Mouse (Mus musculus): ENCODE data around the gene Sema6c. TPM values are rescaled to one million over a fixed set of nuclear protein-coding genes. Genes with fewer than 3 reads are reported as not detected.
"Not testable (repeated sequence)": the region's sequence is repeated elsewhere in the genome, so short reads cannot be mapped to it uniquely, and the experiment has no call there.

Gene Sema6c
- total RNA-seq, 1 experiment from 2014 or later = not detected

DNA sequence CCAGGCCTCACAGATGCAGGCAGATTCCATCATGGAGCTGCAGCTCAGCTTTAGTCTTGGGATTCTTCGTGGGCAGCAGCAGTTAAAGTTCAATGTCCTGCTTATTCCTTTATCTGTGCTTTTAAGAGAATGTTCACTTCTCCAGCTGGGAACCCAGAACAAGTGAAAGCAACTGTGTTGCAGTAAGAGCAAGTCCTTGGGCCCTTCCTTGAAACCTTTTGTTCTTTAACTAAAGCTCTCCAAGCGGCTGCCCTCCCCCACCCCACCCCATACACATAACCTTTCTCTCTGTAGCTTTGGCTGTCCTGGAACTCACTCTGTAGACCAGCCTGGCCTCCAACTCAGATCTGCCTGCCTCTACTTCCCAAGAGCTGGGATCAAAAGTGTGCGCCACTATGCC lies 16.2 kb downstream of the Sema6c start:
- no peak for ATAC-seq (replicated peaks; ENCODE audit: insufficient number of reproducible peaks, low FRiP score, low TSS enrichment, poor library complexity, severe bottlenecking)

DNA sequence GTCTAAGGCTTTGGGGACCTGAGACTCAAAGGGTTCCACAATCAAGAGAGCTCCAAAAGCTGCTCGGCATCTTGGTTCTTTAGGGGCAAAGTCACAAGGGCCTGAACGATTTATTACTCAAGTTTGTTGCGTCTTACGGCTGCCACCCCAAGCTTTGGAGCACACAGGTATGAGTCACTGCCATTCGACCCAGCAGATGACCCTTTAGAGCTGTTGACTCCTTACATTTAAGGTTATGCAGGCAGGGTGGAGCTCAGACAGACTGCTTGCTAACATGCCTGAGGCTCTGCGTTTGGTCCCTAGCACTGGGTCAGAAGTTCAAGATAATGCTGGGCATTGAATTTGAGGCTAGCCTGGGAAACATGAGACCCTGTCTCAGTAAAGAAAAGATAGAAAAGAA lies 17.3 kb downstream of the Sema6c start:
- ATAC-seq (replicated peaks; ENCODE audit: insufficient number of reproducible peaks, low FRiP score, low TSS enrichment, poor library complexity, severe bottlenecking) = no peak

DNA sequence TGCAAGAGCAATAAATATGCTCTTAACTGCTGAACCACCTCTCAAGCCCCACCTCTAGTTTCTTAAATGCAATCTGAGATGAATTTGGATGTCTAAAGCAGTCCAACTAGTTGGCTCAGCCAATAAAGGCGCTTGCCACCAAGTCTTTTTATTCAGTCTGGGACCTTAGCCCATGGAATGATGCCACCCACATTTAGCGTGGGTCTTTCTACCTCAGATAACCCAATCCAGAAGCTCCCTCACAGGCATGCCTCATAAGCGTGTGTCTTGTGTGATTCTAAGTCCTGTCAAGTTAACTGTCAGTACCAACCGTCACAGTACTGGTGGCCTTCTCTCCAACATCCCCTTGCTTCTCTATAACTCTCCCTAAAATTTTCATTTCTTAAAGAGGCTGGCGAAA lies 18.7 kb downstream of the Sema6c start:
- no peak for ATAC-seq (replicated peaks; ENCODE audit: insufficient number of reproducible peaks, low FRiP score, low TSS enrichment, poor library complexity, severe bottlenecking)

DNA sequence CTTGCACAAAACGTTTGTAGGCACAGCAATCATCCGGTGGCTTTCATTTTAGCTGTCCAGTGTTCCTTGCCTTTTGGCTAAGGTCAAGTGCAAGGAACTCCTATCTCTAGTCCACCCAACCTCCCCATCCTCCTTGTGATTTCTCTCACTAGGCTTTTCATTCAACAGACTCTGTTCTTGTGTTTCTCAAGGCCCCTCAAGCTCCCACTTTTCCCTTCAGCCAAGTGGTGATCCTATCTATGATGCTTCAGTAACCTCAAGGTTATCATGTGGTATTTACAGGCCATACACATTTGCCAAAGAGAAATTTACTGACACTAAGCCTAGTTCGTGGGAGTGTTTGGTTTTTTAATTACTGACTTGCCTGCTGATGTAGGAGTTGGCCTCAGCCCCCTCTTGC lies 19.6 kb downstream of the Sema6c start:
- ATAC-seq (replicated peaks; ENCODE audit: insufficient number of reproducible peaks, low FRiP score, low TSS enrichment, poor library complexity, severe bottlenecking) = no peak

DNA sequence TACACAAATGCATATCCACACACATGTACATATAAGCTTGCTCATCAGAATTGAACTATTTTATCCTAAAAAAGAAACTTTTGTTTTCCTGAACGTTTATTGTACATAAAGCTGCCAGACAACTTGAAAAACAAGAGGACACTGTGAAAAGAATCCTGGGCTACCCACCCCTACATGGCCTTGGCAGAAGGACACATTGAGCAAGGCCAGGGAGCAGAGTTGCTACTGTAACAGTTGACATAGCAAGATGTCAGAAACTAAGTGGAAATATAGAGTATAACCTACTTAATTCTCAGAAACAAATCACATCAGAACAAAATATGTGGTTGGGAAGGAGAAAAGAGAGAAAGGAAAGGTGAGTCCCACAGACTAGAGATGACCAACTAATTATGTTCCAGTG lies 21.6 kb downstream of the Sema6c start:
- no peak for ATAC-seq (replicated peaks; ENCODE audit: insufficient number of reproducible peaks, low FRiP score, low TSS enrichment, poor library complexity, severe bottlenecking)

DNA sequence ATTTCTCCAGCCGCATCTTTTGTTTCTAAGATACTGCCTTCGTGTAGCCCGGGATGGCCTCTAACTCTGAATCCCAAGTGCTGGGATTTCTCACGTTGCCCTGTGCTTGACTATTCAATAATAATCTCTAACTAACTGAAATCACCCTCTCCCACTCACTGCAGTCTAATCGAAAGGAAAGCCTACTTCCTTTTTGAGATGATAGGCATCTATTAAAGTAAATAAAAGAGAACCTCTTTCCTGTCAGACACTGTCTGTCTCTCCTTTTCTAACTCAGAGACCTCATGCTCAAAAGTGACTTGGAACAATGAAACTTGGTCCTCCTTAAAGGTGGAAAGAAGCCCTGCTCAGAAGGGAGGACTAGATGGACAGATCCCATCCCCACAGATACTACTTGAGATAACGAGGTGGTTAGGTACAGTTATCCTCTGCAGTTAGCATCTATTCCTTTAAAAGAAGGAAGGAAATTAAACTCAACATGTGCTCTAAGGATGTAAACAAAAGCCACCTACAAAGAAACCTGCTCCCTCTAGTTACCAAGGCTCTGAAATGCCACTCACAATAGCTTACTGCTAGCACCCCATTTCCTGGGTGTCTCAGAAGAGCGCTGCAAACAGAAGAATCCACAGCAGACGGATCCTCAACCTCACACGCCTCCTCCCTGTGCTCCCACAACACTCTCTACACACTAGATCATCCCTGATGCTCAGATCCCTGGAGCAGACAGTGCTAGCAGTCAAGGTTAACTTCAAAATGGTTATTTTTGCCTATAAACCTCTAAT lies 24.7 kb downstream of the Sema6c start:
- no peak for ATAC-seq (replicated peaks; ENCODE audit: insufficient number of reproducible peaks, low FRiP score, low TSS enrichment, poor library complexity, severe bottlenecking)

DNA sequence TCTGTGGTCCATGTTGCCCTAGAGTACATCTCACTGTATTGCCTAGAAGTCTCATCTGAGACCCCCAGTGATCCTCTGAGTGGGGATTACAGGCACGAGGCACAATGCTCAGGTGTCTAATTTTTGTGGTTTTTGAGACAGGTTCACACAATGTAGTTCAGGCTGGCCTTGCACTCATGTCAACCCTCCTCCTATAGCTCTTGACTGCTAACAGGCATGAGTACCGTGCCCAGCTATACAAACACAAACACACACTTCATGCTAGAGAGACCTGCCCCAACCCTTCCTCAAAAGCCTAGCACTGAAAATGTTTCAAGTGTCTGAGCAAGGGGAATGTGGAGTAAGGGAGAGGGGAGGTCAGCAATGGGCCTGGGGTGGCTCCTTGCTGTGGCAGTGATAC lies 25.8 kb downstream of the Sema6c start:
- ATAC-seq (replicated peaks; ENCODE audit: insufficient number of reproducible peaks, low FRiP score, low TSS enrichment, poor library complexity, severe bottlenecking) = no peak

DNA sequence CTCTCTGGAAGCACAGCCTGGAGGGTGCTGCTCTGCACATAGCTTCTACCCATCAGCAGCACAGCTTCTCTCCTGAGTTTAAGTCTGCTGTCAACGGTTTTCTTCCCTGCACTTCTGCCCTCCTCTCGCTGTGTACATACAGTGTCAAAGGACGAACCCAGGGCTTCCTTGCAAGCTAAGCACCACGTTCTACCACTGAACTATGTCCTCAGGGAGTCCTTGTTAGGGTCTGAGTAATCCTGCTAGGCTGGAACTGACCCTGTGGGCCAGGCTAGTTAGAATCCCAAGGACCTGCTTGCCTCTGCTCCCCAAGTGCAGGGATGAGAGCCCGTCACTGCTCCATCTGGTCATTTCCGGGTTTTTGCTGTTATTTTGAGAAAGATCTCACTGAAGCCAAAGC lies 26.6 kb downstream of the Sema6c start:
- no peak for ATAC-seq (replicated peaks; ENCODE audit: insufficient number of reproducible peaks, low FRiP score, low TSS enrichment, poor library complexity, severe bottlenecking)

DNA sequence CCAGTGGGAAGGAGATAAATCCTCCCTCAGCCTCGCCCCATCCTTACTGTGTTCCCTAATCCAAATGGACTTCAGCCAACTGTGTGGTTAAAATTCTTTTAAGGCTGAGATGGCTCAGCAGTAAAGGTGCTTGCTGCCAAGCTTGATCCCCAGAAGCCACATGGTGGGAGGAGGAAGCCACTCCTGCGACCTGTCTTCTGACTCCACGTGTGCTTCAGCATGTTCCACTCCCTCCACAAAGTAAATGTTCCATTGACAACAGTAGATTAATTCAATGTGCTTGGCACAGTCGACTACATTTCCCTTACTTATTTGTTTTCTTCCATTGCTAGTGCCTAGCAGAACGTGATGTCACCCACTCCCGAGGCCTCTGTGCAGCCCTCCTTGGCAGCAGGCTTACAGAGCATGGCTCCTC lies 34.5 kb downstream of the Sema6c start:
- ATAC-seq (replicated peaks; ENCODE audit: insufficient number of reproducible peaks, low FRiP score, low TSS enrichment, poor library complexity, severe bottlenecking) = no peak

DNA sequence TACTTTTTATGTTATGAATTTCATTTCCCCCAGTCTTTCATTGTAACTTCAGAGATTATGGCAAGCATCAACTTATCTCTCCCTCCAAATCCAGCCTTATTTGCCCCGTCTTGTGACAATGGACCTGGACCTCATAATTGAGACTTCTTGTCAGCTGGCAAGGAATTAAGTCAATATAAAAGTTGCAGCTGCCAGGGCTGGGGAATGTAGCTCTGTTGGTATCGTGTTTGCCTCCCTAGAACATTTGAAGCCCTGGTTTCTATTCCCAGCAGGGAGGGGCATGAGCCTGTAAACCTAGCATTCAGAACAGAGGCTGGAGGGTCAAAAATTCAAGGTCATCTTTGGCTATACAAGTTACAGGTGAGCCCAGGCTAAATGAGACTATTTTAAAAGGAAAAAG lies 35.5 kb downstream of the Sema6c start:
- no peak for ATAC-seq (replicated peaks; ENCODE audit: insufficient number of reproducible peaks, low FRiP score, low TSS enrichment, poor library complexity, severe bottlenecking)

DNA sequence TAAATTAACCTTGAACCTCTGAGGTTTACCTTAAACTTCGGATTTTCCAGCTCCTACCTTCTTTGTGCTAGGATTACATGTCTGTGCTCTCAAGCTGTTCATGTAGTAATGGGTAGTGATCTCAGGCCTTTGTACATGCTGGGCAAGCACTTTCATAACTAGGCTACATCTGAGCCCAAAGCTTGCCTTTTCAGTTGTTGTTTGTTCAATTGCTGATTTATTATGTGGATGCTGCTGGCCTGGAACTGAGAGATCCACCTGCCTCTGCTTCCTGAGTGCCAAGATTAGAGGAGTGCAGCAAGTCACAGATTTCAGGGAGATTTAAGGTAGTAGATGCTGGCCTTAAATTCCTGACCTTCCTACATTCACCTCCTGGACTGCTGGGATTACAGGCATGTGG lies 38.8 kb downstream of the Sema6c start:
- ATAC-seq (replicated peaks; ENCODE audit: insufficient number of reproducible peaks, low FRiP score, low TSS enrichment, poor library complexity, severe bottlenecking) = no peak

DNA sequence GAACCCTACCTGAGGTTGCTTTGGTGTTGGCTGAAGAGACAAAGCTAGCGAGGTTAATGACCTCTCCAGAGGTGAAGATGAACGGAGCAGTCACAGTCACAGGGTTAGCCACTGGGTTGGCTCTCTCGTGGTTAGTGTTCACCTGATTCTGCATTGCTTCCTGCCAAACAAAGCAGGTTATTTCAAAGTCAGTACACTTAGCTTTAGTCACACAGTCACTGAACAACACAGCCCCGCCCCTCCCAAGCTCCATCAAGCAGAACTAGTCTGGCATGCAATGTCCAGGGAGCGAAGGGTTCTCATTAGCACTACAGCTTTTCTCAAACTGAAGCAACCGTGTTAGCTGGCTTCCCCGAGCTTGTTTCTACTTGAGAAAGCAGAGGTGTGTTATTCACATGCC lies 39.9 kb downstream of the Sema6c start:
- no peak for ATAC-seq (replicated peaks; ENCODE audit: insufficient number of reproducible peaks, low FRiP score, low TSS enrichment, poor library complexity, severe bottlenecking)

DNA sequence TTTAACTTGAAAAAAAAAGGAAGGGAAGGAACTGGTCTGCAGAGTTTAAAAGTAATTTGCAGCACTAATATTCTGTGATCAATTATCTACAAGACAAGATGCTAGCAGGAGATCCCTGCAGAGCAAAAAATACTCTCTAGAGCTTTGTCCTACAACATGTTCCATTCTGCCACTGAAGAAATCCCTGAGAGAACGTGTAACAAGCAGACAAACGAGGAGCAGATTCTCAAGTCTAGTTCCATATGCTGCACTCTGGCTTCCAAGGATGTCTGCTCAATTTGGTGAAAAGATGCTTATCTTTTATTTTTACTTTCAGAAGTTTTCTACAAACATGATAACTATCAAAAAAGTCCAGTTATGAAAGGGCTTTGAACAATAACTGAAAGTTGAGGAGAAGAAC lies 40.3 kb downstream of the Sema6c start:
- ATAC-seq (replicated peaks; ENCODE audit: insufficient number of reproducible peaks, low FRiP score, low TSS enrichment, poor library complexity, severe bottlenecking) = no peak

DNA sequence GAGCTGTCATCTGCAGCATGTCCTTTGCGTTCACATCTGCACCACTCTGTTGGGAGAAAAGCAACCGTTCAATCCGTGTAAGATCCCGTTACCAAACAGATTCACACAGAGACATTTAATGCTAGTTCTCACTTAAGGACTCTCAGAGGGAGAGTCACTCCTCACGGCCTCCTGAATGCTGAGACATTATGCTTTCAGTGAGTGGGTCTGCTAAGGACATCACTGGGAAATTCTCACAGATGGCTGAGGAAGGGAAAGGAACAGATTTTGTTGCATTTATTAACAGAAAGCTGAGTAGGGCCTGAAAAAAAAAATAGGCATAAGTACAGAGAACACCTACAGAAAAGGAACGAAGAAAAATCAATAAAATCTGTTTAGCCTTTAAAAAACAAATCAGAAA lies 43.6 kb downstream of the Sema6c start:
- ATAC-seq (replicated peaks; ENCODE audit: insufficient number of reproducible peaks, low FRiP score, low TSS enrichment, poor library complexity, severe bottlenecking) = no peak

DNA sequence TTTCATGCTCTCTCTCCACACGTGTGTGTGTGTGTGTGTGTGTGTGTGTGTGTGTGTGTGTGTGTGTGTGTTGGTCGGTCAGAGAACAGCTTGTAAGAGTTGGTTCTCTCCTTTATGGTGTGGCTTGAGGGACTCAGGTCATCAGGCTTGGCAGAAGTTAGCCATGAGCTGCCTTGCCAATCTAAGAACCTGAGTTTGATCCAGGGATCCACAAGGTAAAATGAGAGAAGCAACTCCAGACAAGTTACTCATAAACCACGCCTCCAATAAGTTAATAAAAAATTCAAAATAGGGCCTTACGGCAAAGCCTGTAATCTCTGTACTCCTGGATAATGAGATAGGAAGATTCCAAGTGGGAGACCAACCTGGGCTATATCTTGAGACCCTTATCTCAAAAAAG lies 48.0 kb downstream of the Sema6c start:
- ATAC-seq (replicated peaks; ENCODE audit: insufficient number of reproducible peaks, low FRiP score, low TSS enrichment, poor library complexity, severe bottlenecking) = no peak

DNA sequence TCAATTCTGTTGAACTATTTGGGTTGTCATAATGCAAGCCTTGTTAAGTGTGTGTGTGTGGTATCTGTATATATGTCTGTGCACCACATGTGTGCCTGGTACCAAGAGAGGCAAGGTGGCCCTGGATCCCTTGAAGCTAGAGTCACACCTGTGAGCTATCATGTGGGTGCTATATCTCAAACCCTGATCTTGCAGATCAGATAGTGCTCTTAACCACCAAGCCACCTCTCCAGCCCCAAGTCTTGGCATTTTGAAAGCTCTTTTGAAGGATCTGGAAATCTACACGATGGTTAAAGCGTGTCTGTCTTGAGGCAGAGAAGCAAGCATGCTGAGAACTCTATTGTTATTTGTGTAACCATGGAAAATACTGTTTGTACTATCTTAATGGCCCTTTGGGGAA lies 50.3 kb downstream of the Sema6c start:
- no peak for ATAC-seq (replicated peaks; ENCODE audit: insufficient number of reproducible peaks, low FRiP score, low TSS enrichment, poor library complexity, severe bottlenecking)

DNA sequence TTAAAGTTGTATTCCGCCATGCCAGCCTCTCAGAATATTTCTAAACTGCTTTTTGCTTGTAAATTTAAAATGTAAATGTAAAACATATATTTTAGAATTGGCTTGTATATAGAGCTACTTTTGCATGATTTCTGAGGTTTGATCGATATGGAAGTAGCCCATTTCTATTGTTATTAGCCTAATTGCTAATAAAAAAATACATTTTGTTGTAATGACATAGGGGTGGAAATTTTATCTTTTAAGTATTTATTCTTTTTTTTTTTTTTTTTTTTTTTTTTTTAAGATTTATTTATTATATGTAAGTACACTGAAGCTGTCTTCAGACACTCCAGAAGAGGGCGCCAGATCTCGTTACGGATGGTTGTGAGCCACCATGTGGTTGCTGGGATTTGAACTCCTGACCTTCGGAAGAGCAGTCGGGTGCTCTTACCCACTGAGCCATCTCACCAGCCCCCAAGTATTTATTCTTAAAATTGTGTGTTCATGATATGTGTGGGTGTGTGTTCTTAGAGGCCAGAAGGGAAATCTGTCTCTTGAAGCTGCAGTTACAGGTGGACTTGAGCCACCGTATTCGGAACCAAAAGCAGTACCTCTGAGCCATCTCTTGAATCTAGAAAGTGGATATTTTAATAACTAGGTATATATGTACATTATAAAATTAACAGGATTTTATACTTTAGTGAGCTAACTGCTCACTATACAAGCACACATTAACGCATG lies 52.8 kb downstream of the Sema6c start:
- ATAC-seq (replicated peaks; ENCODE audit: insufficient number of reproducible peaks, low FRiP score, low TSS enrichment, poor library complexity, severe bottlenecking) = not testable (repeated sequence)

DNA sequence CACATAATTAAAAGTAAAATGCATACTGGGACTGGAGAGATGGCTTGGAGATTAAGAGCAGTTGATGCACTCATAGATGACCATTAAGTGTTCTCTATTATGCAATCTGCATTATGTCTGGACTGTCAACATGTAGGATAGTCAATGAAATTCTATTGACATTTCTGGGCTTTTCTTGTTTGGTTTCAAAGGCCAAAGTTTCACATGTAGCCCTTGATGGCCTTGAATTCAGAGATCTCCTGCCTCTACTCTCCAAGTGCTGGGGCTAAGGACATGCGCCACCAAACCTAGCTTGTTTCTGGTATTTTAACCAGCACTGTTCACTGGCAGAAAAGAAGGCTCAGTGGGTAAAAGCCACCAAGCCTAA lies 53.3 kb downstream of the Sema6c start:
- ATAC-seq (replicated peaks; ENCODE audit: insufficient number of reproducible peaks, low FRiP score, low TSS enrichment, poor library complexity, severe bottlenecking) = no peak

DNA sequence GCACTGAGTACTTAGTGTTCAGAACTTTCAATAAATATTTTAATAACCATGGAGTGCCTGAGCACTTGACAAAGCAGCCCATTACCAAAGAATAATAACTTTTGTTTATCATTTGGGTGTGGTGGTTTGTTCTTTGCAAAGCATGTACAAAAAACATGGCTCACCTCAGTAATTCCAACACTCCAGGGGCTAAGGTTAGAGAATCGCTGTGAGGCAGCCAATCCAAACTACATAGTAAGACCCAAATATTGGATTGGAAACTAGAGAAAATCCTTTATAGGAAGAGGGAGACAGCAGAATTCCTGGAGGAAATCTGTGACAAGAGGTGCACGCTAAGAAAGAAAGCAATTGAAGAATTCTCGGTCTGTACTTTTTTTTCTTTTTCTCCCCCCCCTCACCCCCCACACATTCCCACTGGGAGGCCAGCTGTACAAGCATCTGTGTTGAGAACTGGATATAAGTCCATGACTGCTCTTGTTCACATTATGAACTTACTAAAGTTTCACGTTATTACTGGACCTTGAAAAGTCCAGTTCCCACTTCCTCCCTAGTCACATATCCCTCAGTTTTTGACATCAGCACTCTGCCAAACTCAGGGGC lies 56.5 kb downstream of the Sema6c start:
- no peak for ATAC-seq (replicated peaks; ENCODE audit: insufficient number of reproducible peaks, low FRiP score, low TSS enrichment, poor library complexity, severe bottlenecking)
